Mouse (Mus musculus) heart, embryonic 10.5 days (tissue): ENCODE results near the gene 0610030E20Rik. TPM values are rescaled to one million over a fixed set of nuclear protein-coding genes. Genes with fewer than 3 reads are reported as not detected.

ENCODE experiments used
- DNase-seq: peaks from one replicate; pipeline ENCODE4 v3.0.0-alpha.2; 2017; ENCODE audit warnings: low spot score
- H3K27ac ChIP-seq: fragments of 300-500 bp; sonication (generic); 2 replicates; pipeline ENCODE4 v1.5.1; 2016; ENCODE audit warnings: mild to moderate bottlenecking
- H3K27me3 ChIP-seq: fragments of 300-500 bp; sonication (generic); 2 replicates; pipeline ENCODE4 v1.6.1; 2016; ENCODE audit warnings: mild to moderate bottlenecking; ENCODE audit not compliant: poor library complexity, insufficient read depth, severe bottlenecking
- H3K36me3 ChIP-seq: fragments of 300-500 bp; sonication (generic); 2 replicates; pipeline ENCODE4 v1.6.1; 2016; ENCODE audit warnings: mild to moderate bottlenecking, moderate library complexity
- H3K4me1 ChIP-seq: fragments of 300-500 bp; sonication (generic); 2 replicates; pipeline ENCODE4 v1.6.1; 2016; ENCODE audit warnings: mild to moderate bottlenecking
- H3K4me3 ChIP-seq: fragments of 300-500 bp; sonication (generic); 2 replicates; pipeline ENCODE4 v1.5.1; 2016; ENCODE audit warnings: mild to moderate bottlenecking, moderate library complexity
- H3K9me3 ChIP-seq: fragments of 300-500 bp; sonication (generic); 2 replicates; pipeline ENCODE4 v1.6.1; 2016; ENCODE audit warnings: mild to moderate bottlenecking, moderate library complexity
- WGBS: fragments of 180-500 bp; shearing (Covaris S2); methylation state at CpG from one replicate; pipeline ENCODE4 v1.1.7; 2016; 5-methylcytosine and 5-hydroxymethylcytosine counted together
- polyA plus RNA-seq: library from polyadenylated mRNA; unstranded; fragments of >200 nt; fragmentation: Nextera tagmentation; extraction: Ambion mirVana; gene quantifications from 2 replicates; pipeline ENCODE4 v1.2.1, GENCODE M21; 2016

Gene 0610030E20Rik
- polyA plus RNA-seq, 1 experiment from 2014 or later = 24.9 TPM

- no peaks in the 10 kb centered on the region for H3K27me3 ChIP-seq
- DNase-seq = peak; percentile 94
- H3K4me3 ChIP-seq = peak within 1 kb of the TSS; percentile 74
- peaks cover 48% of the 10 kb centered on the region for H3K4me1 ChIP-seq
- under 1% methylated on average over 70 of the region's 71 CpGs for WGBS
- no peaks in the 10 kb centered on the region for H3K9me3 ChIP-seq
- peak within 1 kb of the TSS; percentile 86 for H3K27ac ChIP-seq
- peaks cover 40% of the 10 kb centered on the region for H3K36me3 ChIP-seq
These were observed 8.2 kb downstream of the 0610030E20Rik start, which contains the start of gene Tmem150a for GRCm38 (mm10) chr6:72355066-72355911. Gene Tmem150a, plus strand, starts transcription at chr6:72355447.

GRCm38 (mm10) chr6:72356001-72356532, 8.9 kb downstream of the 0610030E20Rik start:
- Histone ChIP-seq H3K36me3 (peaks cover 40% of the 10 kb centered on the region), H3K27ac (peak overlapping the region; percentile 86; the same call in 1 of the 2 replicates), H3K4me3 (peak overlapping the region; percentile 74), H3K27me3 (no peaks in the 10 kb centered on the region), H3K4me1 (peaks cover 52% of the 10 kb centered on the region), H3K9me3 (no peaks in the 10 kb centered on the region)
- 32% methylated on average over 8 of the region's 8 CpGs for WGBS
- DNase-seq = no peak

- peak; percentile 86 for DNase-seq
- H3K27me3 ChIP-seq = no peaks in the 10 kb centered on the region
- H3K4me3 ChIP-seq = no peak overlapping the region
- no peaks in the 10 kb centered on the region for H3K9me3 ChIP-seq
- 61% methylated on average over 5 of the region's 5 CpGs for WGBS
- peaks cover 40% of the 10 kb centered on the region for H3K36me3 ChIP-seq
- no peak overlapping the region for H3K27ac ChIP-seq
- H3K4me1 ChIP-seq = peaks cover 53% of the 10 kb centered on the region
These were observed 10.3 kb downstream of the 0610030E20Rik start for GRCm38 (mm10) chr6:72357164-72358079.

GRCm38 (mm10) chr6:72358086-72358764, 11.1 kb downstream of the 0610030E20Rik start:
- Histone ChIP-seq H3K4me1 (peaks cover 59% of the 10 kb centered on the region), H3K27ac (no peak overlapping the region), H3K9me3 (no peaks in the 10 kb centered on the region), H3K36me3 (peaks cover 40% of the 10 kb centered on the region), H3K27me3 (no peaks in the 10 kb centered on the region), H3K4me3 (no peak overlapping the region; the same call in 1 of the 2 replicates)
- WGBS = 86% methylated on average over 10 of the region's 10 CpGs
- DNase-seq = peak; percentile 74

GRCm38 (mm10) chr6:72359343-72359742, 12.2 kb downstream of the 0610030E20Rik start:
- no peak for DNase-seq
- no peaks in the 10 kb centered on the region for H3K27me3 ChIP-seq
- H3K4me1 ChIP-seq = peaks cover 59% of the 10 kb centered on the region
- no peaks in the 10 kb centered on the region for H3K9me3 ChIP-seq
- 75% methylated on average over 2 of the region's 2 CpGs for WGBS
- no peak overlapping the region for H3K4me3 ChIP-seq
- peaks cover 40% of the 10 kb centered on the region for H3K36me3 ChIP-seq
- no peak overlapping the region for H3K27ac ChIP-seq

- Histone ChIP-seq H3K9me3 (no peaks in the 10 kb centered on the region), H3K27me3 (no peaks in the 10 kb centered on the region), H3K4me1 (peaks cover 54% of the 10 kb centered on the region), H3K27ac (0 out of 2 replicates have a peak overlapping the region, but pooled peaks have one; percentile 22), H3K36me3 (peaks cover 40% of the 10 kb centered on the region), H3K4me3 (no peak overlapping the region)
- no peak for DNase-seq
- WGBS = 84% methylated on average over 11 of the region's 11 CpGs
These were observed 12.9 kb downstream of the 0610030E20Rik start for GRCm38 (mm10) chr6:72359891-72360598.

GRCm38 (mm10) chr6:72360599-72360935, 13.4 kb downstream of the 0610030E20Rik start:
- H3K27me3 ChIP-seq = no peaks in the 10 kb centered on the region
- no peak overlapping the region for H3K4me3 ChIP-seq
- WGBS = 80% methylated on average over 7 of the region's 7 CpGs
- DNase-seq = no peak
- peaks cover 50% of the 10 kb centered on the region for H3K4me1 ChIP-seq
- no peaks in the 10 kb centered on the region for H3K9me3 ChIP-seq
- H3K36me3 ChIP-seq = peaks cover 40% of the 10 kb centered on the region
- H3K27ac ChIP-seq = 0 out of 2 replicates have a peak overlapping the region, but pooled peaks have one; percentile 22

GRCm38 (mm10) chr6:72361121-72361551, 14.0 kb downstream of the 0610030E20Rik start:
- peak overlapping the region; percentile 89 for H3K27ac ChIP-seq
- 24% methylated on average over 5 of the region's 5 CpGs for whole genome bisulfite sequencing

GRCm38 (mm10) chr6:72362132-72363028, 15.3 kb downstream of the 0610030E20Rik start:
- DNase-seq = peak; percentile 99
- Histone ChIP-seq H3K27ac (peak overlapping the region; percentile 89), H3K36me3 (peaks cover 36% of the 10 kb centered on the region), H3K4me1 (peaks cover 34% of the 10 kb centered on the region), H3K9me3 (no peaks in the 10 kb centered on the region), H3K4me3 (peak overlapping the region; percentile 88), H3K27me3 (no peaks in the 10 kb centered on the region)
- whole genome bisulfite sequencing = under 1% methylated on average over 42 of the region's 42 CpGs

More at GRCm38 (mm10) chr6:72361121-72361551, 14.0 kb downstream of the 0610030E20Rik start:
- Histone ChIP-seq H3K9me3 (no peaks in the 10 kb centered on the region), H3K4me3 (peak overlapping the region; percentile 88), H3K27me3 (no peaks in the 10 kb centered on the region), H3K4me1 (peaks cover 44% of the 10 kb centered on the region), H3K36me3 (peaks cover 40% of the 10 kb centered on the region)
- DNase-seq = peak; percentile 75

- DNase-seq = no peak
- 42% methylated on average over 7 of the region's 7 CpGs for WGBS
- Histone ChIP-seq H3K27ac (no peak overlapping the region), H3K4me1 (peaks cover 24% of the 10 kb centered on the region), H3K36me3 (peaks cover 24% of the 10 kb centered on the region), H3K9me3 (no peaks in the 10 kb centered on the region), H3K4me3 (no peak overlapping the region), H3K27me3 (no peaks in the 10 kb centered on the region)
These were observed 16.9 kb downstream of the 0610030E20Rik start for GRCm38 (mm10) chr6:72364009-72364408.

- H3K4me3 ChIP-seq = no peak overlapping the region
- H3K4me1 ChIP-seq = peaks cover 30% of the 10 kb centered on the region
- 68% methylated on average over 6 of the region's 6 CpGs for WGBS
- H3K27ac ChIP-seq = no peak overlapping the region
- H3K27me3 ChIP-seq = no peaks in the 10 kb centered on the region
- no peak for DNase-seq
- no peaks in the 10 kb centered on the region for H3K9me3 ChIP-seq
- peaks cover 17% of the 10 kb centered on the region; the same call in 1 of the 2 replicates for H3K36me3 ChIP-seq
These were observed 17.9 kb downstream of the 0610030E20Rik start for GRCm38 (mm10) chr6:72364985-72365384.
